Mouse (Mus musculus) WW6 (cell line): ENCODE measurements around the gene Phf23.
"Not testable (repeated sequence)": the region's sequence is repeated elsewhere in the genome, so short reads cannot be mapped to it uniquely, and the experiment has no call there.

Experiments
- DNase-seq: peaks from one replicate; pipeline ENCODE4 v3.0.0-alpha.2; 2013; ENCODE audit warnings: low read depth, low spot score

Phf23 gene

DNA sequence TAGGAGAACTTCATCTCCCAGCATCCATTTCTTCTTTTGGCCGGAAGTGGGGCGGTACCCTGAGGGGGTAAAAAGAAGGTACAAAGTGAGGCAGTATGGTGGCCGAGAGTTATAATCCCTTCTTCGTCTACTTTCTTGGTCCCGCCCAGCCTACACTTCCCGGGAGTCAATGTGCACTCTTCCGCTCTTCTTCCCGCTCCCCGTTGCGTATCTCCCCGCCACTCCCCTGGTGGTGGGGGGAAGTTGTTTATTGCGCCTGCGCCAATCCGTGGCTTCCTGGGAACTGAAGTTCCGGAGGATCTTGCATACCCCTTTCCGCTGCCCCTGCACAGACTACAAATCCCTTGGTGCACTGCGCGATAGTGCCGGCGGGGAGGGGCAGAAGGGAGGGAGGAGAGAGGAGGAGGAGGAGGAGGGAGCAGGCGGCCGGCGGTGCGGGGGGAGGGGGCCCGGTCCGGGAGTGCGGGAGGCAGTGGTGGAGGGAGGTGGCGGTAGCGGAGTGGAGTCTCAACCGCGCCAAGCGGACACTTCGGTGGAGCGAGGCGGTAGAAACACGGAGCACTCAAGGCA lies at the start of gene Phf23:
Phf23 (plus strand) TSS at position 387 of the 570 bp plus-strand sequence.
- DNase-seq: peak; percentile 99

GRCm38 (mm10) chr11:69945997-69946891 lies 49.3 kb upstream of the Phf23 start:
- DNase-seq: no peak

GRCm38 (mm10) chr11:69947337-69948065 lies 48.1 kb upstream of the Phf23 start:
- DNase-seq: no peak

- peak; percentile 91 for DNase-seq
Measured at GRCm38 (mm10) chr11:69948066-69948762, 47.4 kb upstream of the Phf23 start, which contains the start of gene Slc2a4. TSS of gene Slc2a4 (minus strand) at chr11:69948188.

DNA sequence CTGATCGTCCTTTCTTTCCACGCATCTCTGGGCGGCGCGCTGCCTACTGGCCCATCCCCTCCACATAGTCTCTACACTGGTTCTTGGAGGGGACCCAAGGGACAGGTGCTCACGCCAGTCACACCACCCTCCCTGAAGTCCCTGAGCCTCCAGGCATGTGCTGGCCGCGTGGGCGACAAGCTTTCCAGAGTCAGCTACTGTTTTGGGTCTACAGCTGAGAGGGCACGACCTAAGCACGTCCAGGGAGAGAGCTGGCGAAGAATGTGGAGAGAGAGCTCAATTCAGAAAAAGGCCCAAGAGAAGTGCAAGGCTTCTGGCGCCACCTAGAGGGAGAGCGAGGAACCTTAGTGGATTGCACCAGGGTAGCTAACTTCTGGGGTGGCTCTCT lies 46.8 kb upstream of the Phf23 start:
- DNase-seq: peak; percentile 84

DNA sequence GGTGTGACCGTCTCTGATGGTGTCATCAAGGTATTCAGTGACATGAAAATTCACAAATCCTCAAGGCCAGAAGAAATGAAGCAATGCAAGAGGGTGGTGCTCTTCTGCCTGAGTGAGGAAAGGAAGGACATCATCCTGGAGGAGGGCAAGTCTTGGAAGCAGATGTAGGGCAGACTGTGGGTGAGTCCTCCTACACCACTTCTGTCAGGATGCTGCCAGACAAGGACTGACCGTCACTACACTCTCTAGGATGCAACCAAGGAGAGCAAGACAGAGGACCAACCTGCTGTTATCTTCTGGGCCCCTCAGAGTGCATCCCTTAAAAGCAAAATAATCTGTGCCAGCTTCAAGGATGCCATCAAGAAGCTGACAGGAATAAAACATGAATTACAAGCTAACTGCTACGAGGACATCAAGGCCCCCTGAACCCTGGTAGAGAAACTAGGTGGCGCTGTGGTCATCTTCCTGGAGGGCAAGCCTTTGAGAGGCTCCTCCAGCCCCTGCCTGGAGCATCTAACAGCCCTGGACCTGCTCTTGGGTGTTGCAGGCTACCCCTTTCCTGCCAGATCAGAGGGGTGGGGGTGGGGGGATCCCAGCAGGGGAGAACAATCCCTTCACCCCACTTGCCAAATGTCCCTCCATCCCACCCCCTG lies 44.6 kb upstream of the Phf23 start:
- DNase-seq: no peak

GRCm38 (mm10) chr11:69952274-69952673 lies 43.3 kb upstream of the Phf23 start:
- no peak for DNase-seq

GRCm38 (mm10) chr11:69953267-69953915 lies 42.2 kb upstream of the Phf23 start:
- no peak for DNase-seq

DNA sequence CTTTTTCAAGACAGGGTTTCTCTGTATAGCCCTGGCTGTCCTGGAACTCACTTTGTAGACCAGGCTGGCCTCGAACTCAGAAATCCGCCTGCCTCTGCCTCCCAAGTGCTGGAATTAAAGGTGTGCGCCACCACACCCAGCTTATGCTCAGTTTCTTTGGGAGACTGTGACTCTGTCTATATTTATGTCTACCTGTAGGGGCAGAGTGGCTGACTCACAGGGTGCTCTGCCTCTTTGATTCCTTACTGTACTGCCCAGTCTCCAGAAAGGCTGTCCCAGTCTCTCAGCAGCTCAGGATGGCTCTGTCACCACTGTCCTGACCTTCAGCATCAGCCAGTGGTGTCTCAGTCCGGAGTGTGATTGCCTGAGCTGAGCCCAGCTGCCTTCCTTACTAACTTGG lies 40.0 kb upstream of the Phf23 start:
- DNase-seq: not testable (repeated sequence)

DNA sequence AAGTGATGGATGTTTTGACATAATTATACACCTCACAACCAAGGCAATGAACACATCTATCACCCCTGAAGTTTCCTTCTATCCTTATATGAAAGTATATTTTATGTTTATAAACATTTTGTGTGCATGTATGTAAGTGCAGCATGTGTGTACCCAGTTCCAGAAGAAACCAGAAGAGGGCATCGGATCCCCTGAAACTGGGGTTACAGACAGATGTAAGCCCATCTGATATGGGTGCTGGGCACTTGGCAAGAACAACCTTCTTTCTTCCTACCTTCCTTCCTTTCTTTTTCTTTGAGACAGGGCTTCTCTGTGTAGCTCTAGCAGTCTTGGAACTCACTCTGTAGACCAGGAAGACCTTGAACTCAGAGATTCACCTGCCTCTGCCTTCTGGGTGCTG lies 39.4 kb upstream of the Phf23 start:
- no peak for DNase-seq

DNA sequence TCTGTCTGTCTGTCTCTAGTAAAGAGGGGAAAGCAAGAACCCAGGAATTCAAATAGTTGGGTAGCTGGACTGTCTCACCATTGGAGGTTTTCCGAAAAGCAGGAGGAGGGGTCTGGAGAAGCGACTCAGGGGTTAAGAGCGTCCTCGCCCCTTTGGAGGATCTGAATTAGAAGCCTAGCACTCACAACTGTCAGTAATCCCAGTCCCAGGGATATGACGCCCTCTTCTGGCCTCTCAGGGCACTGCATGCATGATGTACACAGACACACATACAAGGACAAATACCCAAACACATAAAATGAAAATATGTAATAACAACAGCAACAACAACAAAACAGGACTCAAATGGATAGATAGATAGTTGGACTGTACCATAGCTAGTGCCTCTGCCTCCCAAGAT lies 35.0 kb upstream of the Phf23 start:
- no peak for DNase-seq

- DNase-seq: no peak
Measured at GRCm38 (mm10) chr11:69961841-69962240, 33.7 kb upstream of the Phf23 start.

GRCm38 (mm10) chr11:69964650-69965270 lies 30.8 kb upstream of the Phf23 start, which contains the start of gene Cldn7:
TSS of gene Cldn7 (plus strand) at chr11:69964779.
- DNase-seq: no peak

DNA sequence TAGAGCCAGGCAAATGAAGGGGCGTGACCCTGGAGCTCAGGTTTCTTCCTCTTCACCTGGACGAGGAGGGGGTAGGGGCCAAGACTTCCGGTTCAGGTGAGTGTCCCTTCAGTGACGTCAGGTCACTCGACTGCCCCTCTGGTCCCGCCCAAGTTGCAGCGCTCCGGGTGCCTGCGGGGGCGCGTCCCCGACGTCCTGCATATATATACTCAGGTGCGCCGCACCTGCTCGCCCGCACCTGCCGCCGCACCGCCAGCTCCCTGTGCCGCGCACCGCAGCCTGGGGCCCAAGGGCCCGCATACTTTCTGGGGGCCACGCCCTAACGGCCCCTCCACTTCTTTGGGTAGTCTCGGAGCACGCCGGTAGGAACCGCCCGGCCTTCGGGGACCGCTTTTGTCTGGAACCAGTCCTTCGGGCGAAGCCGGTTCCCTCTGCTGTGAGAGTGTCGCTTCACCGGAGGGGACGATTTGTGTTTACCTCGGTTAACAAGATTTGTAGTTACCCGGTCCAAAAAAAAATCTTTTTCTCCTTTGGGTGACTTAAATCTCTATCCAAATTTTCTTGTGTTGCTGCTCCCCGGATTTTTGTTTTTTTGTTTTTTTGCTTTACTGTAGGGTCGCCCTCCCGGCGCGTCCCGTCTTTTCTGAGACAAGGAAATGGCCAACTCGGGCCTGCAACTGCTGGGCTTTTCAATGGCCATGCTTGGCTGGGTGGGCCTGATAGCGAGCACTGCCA lies 30.1 kb upstream of the Phf23 start:
- DNase-seq: no peak

GRCm38 (mm10) chr11:69966006-69966859 lies 29.3 kb upstream of the Phf23 start:
- no peak for DNase-seq

GRCm38 (mm10) chr11:69966860-69967517 lies 28.6 kb upstream of the Phf23 start:
- DNase-seq: no peak

DNA sequence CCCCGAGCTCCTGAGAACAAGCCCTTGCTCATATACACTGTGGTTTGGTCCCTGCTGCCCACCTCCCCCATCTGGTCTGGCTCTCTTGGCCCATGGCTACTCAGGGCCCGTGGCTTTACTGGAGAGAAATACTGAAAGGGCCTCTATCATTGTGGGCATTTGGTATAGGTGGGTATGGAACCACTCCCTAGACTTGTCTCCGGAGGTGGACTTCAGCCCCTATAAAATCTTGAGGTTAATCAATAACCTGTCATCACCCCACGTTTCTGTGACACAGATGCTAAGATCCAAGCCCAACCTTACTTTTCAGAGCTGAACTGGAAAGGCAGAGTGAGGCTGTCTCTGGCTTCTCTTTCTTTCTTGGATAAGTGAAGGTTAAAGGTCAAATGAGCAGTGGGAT lies 26.8 kb upstream of the Phf23 start:
- DNase-seq: no peak

DNA sequence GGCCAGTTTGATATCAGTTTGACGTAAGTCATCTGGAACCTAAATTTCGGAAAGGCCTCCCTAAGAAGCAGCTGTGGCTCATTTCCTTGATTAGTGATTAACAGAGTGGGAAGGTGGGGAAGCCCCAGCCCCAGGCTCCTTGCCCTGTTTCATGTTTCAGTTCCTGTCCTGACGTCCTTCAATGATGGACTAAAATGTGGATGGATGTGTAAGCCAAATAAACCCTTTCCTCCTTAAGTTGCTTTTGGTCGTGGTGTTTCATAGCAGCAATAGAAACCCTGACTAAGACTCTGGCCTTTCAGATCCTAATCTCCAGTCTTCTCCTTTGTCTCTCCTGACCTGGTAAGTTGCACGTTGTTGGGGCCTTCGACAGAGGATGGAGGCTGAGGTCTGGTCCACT lies 25.4 kb upstream of the Phf23 start:
- no peak for DNase-seq
